Mouse (Mus musculus) kidney, postnatal 0 days (tissue): ENCODE data around the gene Prodh2. TPM values are rescaled to one million over a fixed set of nuclear protein-coding genes. Genes with fewer than 3 reads are reported as not detected.

Experiments used
- ATAC-seq: fragments of 200-750 bp; cut with Nextera tagmentation; replicated peaks from 2 replicates; pipeline ENCODE4 v1.8.0; 2017; ENCODE audit warnings: low read depth, moderate number of reproducible peaks, moderate TSS enrichment, moderate library complexity; ENCODE audit not compliant: low FRiP score
- DNase-seq: peaks from one replicate; pipeline ENCODE4 v3.0.0-alpha.2; 2016; ENCODE audit warnings: low spot score
- H3K27ac ChIP-seq: fragments of 300-500 bp; sonication (generic); 2 replicates; pipeline ENCODE4 v1.5.1; 2014; ENCODE audit warnings: mild to moderate bottlenecking
- H3K27me3 ChIP-seq: fragments of 300-500 bp; sonication (generic); 2 replicates; pipeline ENCODE4 v1.6.1; 2014; ENCODE audit warnings: low read length, mixed read lengths; ENCODE audit not compliant: insufficient read depth
- H3K36me3 ChIP-seq: fragments of 300-500 bp; sonication (generic); 2 replicates; pipeline ENCODE4 v1.6.1; 2014; ENCODE audit warnings: low read length, mixed read lengths; ENCODE audit not compliant: insufficient read depth
- H3K4me1 ChIP-seq: fragments of 300-500 bp; sonication (generic); replicated peaks from 2 replicates; pipeline ENCODE4 v1.6.1; 2014; ENCODE audit warnings: antibody characterized with exemption, low read length, mixed read lengths; ENCODE audit not compliant: insufficient read depth
- H3K4me2 ChIP-seq: fragments of 300-500 bp; sonication (generic); 2 replicates; pipeline ENCODE4 v1.6.1; 2014; ENCODE audit warnings: mild to moderate bottlenecking, low read length, moderate library complexity, mixed read lengths
- H3K4me3 ChIP-seq: fragments of 300-500 bp; sonication (generic); replicated peaks from 2 replicates; pipeline ENCODE4 v1.5.1; 2014; ENCODE audit warnings: low read depth, low read length
- H3K9ac ChIP-seq: fragments of 300-500 bp; sonication (generic); 2 replicates; pipeline ENCODE4 v1.6.1; 2014; ENCODE audit warnings: low read depth, low read length
- H3K9me3 ChIP-seq: fragments of 300-500 bp; sonication (generic); replicated peaks from 2 replicates; pipeline ENCODE4 v1.6.1; 2016; ENCODE audit warnings: low read length, inconsistent platforms, mixed read lengths
- CTCF ChIP-seq: IDR thresholded peaks from 2 replicates; pipeline ENCODE4 v1.5.1; 2016; ENCODE audit warnings: antibody characterized with exemption, low read depth, mild to moderate bottlenecking, moderate library complexity
- WGBS: fragments of 180-500 bp; shearing (Covaris S2); extraction: QIAGEN DNeasy Blood & Tissue Kit; methylation state at CpG from one replicate; pipeline ENCODE4 v1.1.7; 2014; 5-methylcytosine and 5-hydroxymethylcytosine counted together
- polyA plus RNA-seq: library from polyadenylated mRNA; unstranded; fragments of >200 nt; fragmentation: Nextera tagmentation; extraction: Ambion mirVana; gene quantifications from 2 replicates; pipeline ENCODE4 v1.2.1, GENCODE M21; 2015

The Prodh2 gene
- polyA plus RNA-seq, 1 experiment from 2014 or later: 22.9 TPM

GRCm38 (mm10) chr7:30522871-30523270 lies 29.4 kb downstream of the Prodh2 start:
- Histone ChIP-seq H3K9me3 (no peaks in the 10 kb centered on the region), H3K4me2 (no peak overlapping the region), H3K9ac (peak overlapping the region; percentile 35; the same call in 1 of the 2 replicates), H3K4me3 (no peak overlapping the region), H3K27me3 (no peaks in the 10 kb centered on the region), H3K27ac (peak overlapping the region; percentile 19; the same call in 1 of the 2 replicates), H3K36me3 (peaks cover 16% of the 10 kb centered on the region; the same call in 1 of the 2 replicates), H3K4me1 (peaks cover 17% of the 10 kb centered on the region; the same call in 1 of the 2 replicates)
- DNase-seq (no peak), ATAC-seq (no peak; the same call in 1 of the 2 replicates)
- no peak for TF ChIP-seq CTCF
- WGBS: 69% methylated on average over 10 of the region's 10 CpGs

- H3K4me3 ChIP-seq: no peak overlapping the region
- H3K9ac ChIP-seq: no peak overlapping the region
- no peak for TF ChIP-seq CTCF
- no peak overlapping the region for H3K4me2 ChIP-seq
- 84% methylated on average over 6 of the region's 6 CpGs for WGBS
- peaks cover 29% of the 10 kb centered on the region for H3K36me3 ChIP-seq
- H3K27me3 ChIP-seq: no peaks in the 10 kb centered on the region
- H3K27ac ChIP-seq: no peak overlapping the region
- H3K9me3 ChIP-seq: no peaks in the 10 kb centered on the region
- peaks cover 16% of the 10 kb centered on the region; the same call in 1 of the 2 replicates for H3K4me1 ChIP-seq
- DNase-seq (no peak), ATAC-seq (no peak)
Observed at GRCm38 (mm10) chr7:30524487-30524886, 31.1 kb downstream of the Prodh2 start.

- DNase-seq (peak; percentile 56), ATAC-seq (peak; percentile 27; the same call in 1 of the 2 replicates)
- Histone ChIP-seq H3K9ac (peak overlapping the region; percentile 46; the same call in 1 of the 2 replicates), H3K27me3 (no peaks in the 10 kb centered on the region), H3K27ac (peak overlapping the region; percentile 51; the same call in 1 of the 2 replicates), H3K4me3 (no peak overlapping the region), H3K36me3 (peaks cover 36% of the 10 kb centered on the region), H3K4me1 (peaks cover 15% of the 10 kb centered on the region; the same call in 1 of the 2 replicates), H3K4me2 (peak overlapping the region; percentile 36), H3K9me3 (no peaks in the 10 kb centered on the region)
- 20% methylated on average over 10 of the region's 10 CpGs for WGBS
- no peak for TF ChIP-seq CTCF
Observed at GRCm38 (mm10) chr7:30525954-30526353, 32.5 kb downstream of the Prodh2 start.

- Histone ChIP-seq H3K4me2 (peak overlapping the region; percentile 36), H3K27ac (peak overlapping the region; percentile 51; the same call in 1 of the 2 replicates), H3K4me1 (peaks cover 15% of the 10 kb centered on the region; the same call in 1 of the 2 replicates), H3K9me3 (no peaks in the 10 kb centered on the region), H3K4me3 (no peak overlapping the region), H3K9ac (peak overlapping the region; percentile 46; the same call in 1 of the 2 replicates), H3K36me3 (peaks cover 36% of the 10 kb centered on the region), H3K27me3 (no peaks in the 10 kb centered on the region)
- 0 out of 2 replicates have a peak, but pooled peaks have one; percentile 11 for ATAC-seq
- DNase-seq: no peak
- TF ChIP-seq CTCF: no peak
- 18% methylated on average over 17 of the region's 17 CpGs for WGBS
Observed at GRCm38 (mm10) chr7:30526399-30526798, 33.0 kb downstream of the Prodh2 start.

- DNase-seq (no peak), ATAC-seq (peak; percentile 19; the same call in 1 of the 2 replicates)
Observed at GRCm38 (mm10) chr7:30526981-30527380, 33.6 kb downstream of the Prodh2 start.

GRCm38 (mm10) chr7:30531291-30531815 lies 37.9 kb downstream of the Prodh2 start:
- 79% methylated on average over 9 of the region's 9 CpGs for WGBS
- ATAC-seq (no peak), DNase-seq (no peak)
- H3K36me3 ChIP-seq: peaks cover 21% of the 10 kb centered on the region; the same call in 1 of the 2 replicates
- H3K27me3 ChIP-seq: no peaks in the 10 kb centered on the region
- H3K4me1 ChIP-seq: peaks cover 13% of the 10 kb centered on the region; the same call in 1 of the 2 replicates
- H3K27ac ChIP-seq: no peak overlapping the region
- no peak overlapping the region for H3K9ac ChIP-seq
- no peak overlapping the region for H3K4me3 ChIP-seq
- no peak for TF ChIP-seq CTCF
- H3K4me2 ChIP-seq: no peak overlapping the region
- no peaks in the 10 kb centered on the region for H3K9me3 ChIP-seq

More at GRCm38 (mm10) chr7:30526981-30527380, 33.6 kb downstream of the Prodh2 start:
- no peaks in the 10 kb centered on the region for H3K9me3 ChIP-seq
- H3K36me3 ChIP-seq: peaks cover 36% of the 10 kb centered on the region
- peak overlapping the region; percentile 46; the same call in 1 of the 2 replicates for H3K9ac ChIP-seq
- 67% methylated on average over 14 of the region's 14 CpGs for WGBS
- no peak overlapping the region for H3K4me3 ChIP-seq
- H3K27ac ChIP-seq: no peak overlapping the region
- H3K4me2 ChIP-seq: no peak overlapping the region; the same call in 1 of the 2 replicates
- no peak for TF ChIP-seq CTCF
- peaks cover 15% of the 10 kb centered on the region; the same call in 1 of the 2 replicates for H3K4me1 ChIP-seq
- H3K27me3 ChIP-seq: no peaks in the 10 kb centered on the region
